Mouse (Mus musculus): ENCODE measurements at regions not wholly inside any gene's neighbourhood (a gene's known extent, or its start where the extent isn't known, plus 50 kb on each side); places are given as distances from the start of the nearest gene placed in this dataset.

- no peaks in the 10 kb centered on the region for H3K4me1 ChIP-seq (ENCODE audit: control insufficient read depth in 2 of 2, insufficient read depth in 2 of 2, low read length in 2 of 2)
- no peaks in the 10 kb centered on the region for H3K36me3 ChIP-seq (ENCODE audit: control insufficient read depth, insufficient read depth, low read length)
- no peaks in the 10 kb centered on the region for H3K9me3 ChIP-seq (ENCODE audit: control insufficient read depth, low read length)
- ATAC-seq (ENCODE audit: insufficient number of reproducible peaks, insufficient read depth, low FRiP score, low read depth), result no peak
- H3K27ac ChIP-seq (replicated peaks in 1 of 2; ENCODE audit: control insufficient read depth in 1 of 2, insufficient read depth in 1 of 2, low read depth in 2 of 2, low read length in 2 of 2), result no peak overlapping the region
- H3K4me3 ChIP-seq (ENCODE audit: control insufficient read depth in 1 of 2, insufficient read depth in 1 of 2, low read depth in 1 of 2, low read length in 2 of 2), result no peak overlapping the region
- H3K4me2 ChIP-seq (ENCODE audit: low read length), result no peak overlapping the region
- H3K27me3 ChIP-seq (ENCODE audit: control insufficient read depth, insufficient read depth, low read length), result no peaks in the 10 kb centered on the region
- H3K9ac ChIP-seq (ENCODE audit: low read length), result no peak overlapping the region
- WGBS, result 69% methylated on average over 5 of the region's 5 CpGs
Measured at GRCm38 (mm10) chr2:9117523-9117922, 763.5 kb upstream of the 4930412O13Rik start.

GRCm38 (mm10) chr2:9136963-9137362 is 744.1 kb upstream of the 4930412O13Rik start:
- Histone ChIP-seq H3K27me3 (ENCODE audit: control insufficient read depth, insufficient read depth, low read length) (no peaks in the 10 kb centered on the region), H3K9ac (ENCODE audit: low read length) (no peak overlapping the region), H3K9me3 (ENCODE audit: control insufficient read depth, low read length) (no peaks in the 10 kb centered on the region), H3K27ac (replicated peaks in 1 of 2; ENCODE audit: control insufficient read depth in 1 of 2, insufficient read depth in 1 of 2, low read depth in 2 of 2, low read length in 2 of 2) (no peak overlapping the region), H3K4me2 (ENCODE audit: low read length) (no peak overlapping the region), H3K36me3 (ENCODE audit: control insufficient read depth, insufficient read depth, low read length) (no peaks in the 10 kb centered on the region), H3K4me1 (ENCODE audit: control insufficient read depth in 2 of 2, insufficient read depth in 2 of 2, low read length in 2 of 2) (no peaks in the 10 kb centered on the region), H3K4me3 (ENCODE audit: control insufficient read depth in 1 of 2, insufficient read depth in 1 of 2, low read depth in 1 of 2, low read length in 2 of 2) (no peak overlapping the region)
- no peak for ATAC-seq (ENCODE audit: insufficient number of reproducible peaks, insufficient read depth, low FRiP score, low read depth)
- WGBS, result 54% methylated on average over 4 of the region's 4 CpGs

- Histone ChIP-seq H3K27ac (replicated peaks in 1 of 2; ENCODE audit: control insufficient read depth in 1 of 2, insufficient read depth in 1 of 2, low read depth in 2 of 2, low read length in 2 of 2) (no peak overlapping the region), H3K4me1 (ENCODE audit: control insufficient read depth in 2 of 2, insufficient read depth in 2 of 2, low read length in 2 of 2) (no peaks in the 10 kb centered on the region), H3K9me3 (ENCODE audit: control insufficient read depth, low read length) (no peaks in the 10 kb centered on the region), H3K4me3 (ENCODE audit: control insufficient read depth in 1 of 2, insufficient read depth in 1 of 2, low read depth in 1 of 2, low read length in 2 of 2) (no peak overlapping the region), H3K9ac (ENCODE audit: low read length) (no peak overlapping the region), H3K4me2 (ENCODE audit: low read length) (no peak overlapping the region), H3K27me3 (ENCODE audit: control insufficient read depth, insufficient read depth, low read length) (no peaks in the 10 kb centered on the region), H3K36me3 (ENCODE audit: control insufficient read depth, insufficient read depth, low read length) (no peaks in the 10 kb centered on the region)
- WGBS, result 50% methylated on average over 1 of the region's 1 CpGs
- ATAC-seq (ENCODE audit: insufficient number of reproducible peaks, insufficient read depth, low FRiP score, low read depth), result no peak
Measured at GRCm38 (mm10) chr2:9141411-9141810, 739.6 kb upstream of the 4930412O13Rik start.

- Histone ChIP-seq H3K9ac (ENCODE audit: low read length) (no peak overlapping the region), H3K4me1 (ENCODE audit: control insufficient read depth in 2 of 2, insufficient read depth in 2 of 2, low read length in 2 of 2) (no peaks in the 10 kb centered on the region), H3K27me3 (ENCODE audit: control insufficient read depth, insufficient read depth, low read length) (no peaks in the 10 kb centered on the region), H3K36me3 (ENCODE audit: control insufficient read depth, insufficient read depth, low read length) (no peaks in the 10 kb centered on the region), H3K27ac (replicated peaks in 1 of 2; ENCODE audit: control insufficient read depth in 1 of 2, insufficient read depth in 1 of 2, low read depth in 2 of 2, low read length in 2 of 2) (no peak overlapping the region), H3K4me3 (ENCODE audit: control insufficient read depth in 1 of 2, insufficient read depth in 1 of 2, low read depth in 1 of 2, low read length in 2 of 2) (no peak overlapping the region), H3K9me3 (ENCODE audit: control insufficient read depth, low read length) (no peaks in the 10 kb centered on the region), H3K4me2 (ENCODE audit: low read length) (no peak overlapping the region)
- 84% methylated on average over 5 of the region's 5 CpGs for WGBS
- no peak for ATAC-seq (ENCODE audit: insufficient number of reproducible peaks, insufficient read depth, low FRiP score, low read depth)
Measured at GRCm38 (mm10) chr2:9155604-9156003, 725.4 kb upstream of the 4930412O13Rik start.

- ATAC-seq (ENCODE audit: insufficient number of reproducible peaks, insufficient read depth, low FRiP score, low read depth), result no peak
- Histone ChIP-seq H3K4me2 (ENCODE audit: low read length) (no peak overlapping the region), H3K9me3 (ENCODE audit: control insufficient read depth, low read length) (no peaks in the 10 kb centered on the region), H3K36me3 (ENCODE audit: control insufficient read depth, insufficient read depth, low read length) (no peaks in the 10 kb centered on the region), H3K4me3 (ENCODE audit: control insufficient read depth in 1 of 2, insufficient read depth in 1 of 2, low read depth in 1 of 2, low read length in 2 of 2) (no peak overlapping the region), H3K4me1 (ENCODE audit: control insufficient read depth in 2 of 2, insufficient read depth in 2 of 2, low read length in 2 of 2) (no peaks in the 10 kb centered on the region), H3K27ac (replicated peaks in 1 of 2; ENCODE audit: control insufficient read depth in 1 of 2, insufficient read depth in 1 of 2, low read depth in 2 of 2, low read length in 2 of 2) (no peak overlapping the region), H3K9ac (ENCODE audit: low read length) (no peak overlapping the region), H3K27me3 (ENCODE audit: control insufficient read depth, insufficient read depth, low read length) (no peaks in the 10 kb centered on the region)
Measured at GRCm38 (mm10) chr2:9160181-9160580, 720.9 kb upstream of the 4930412O13Rik start.

GRCm38 (mm10) chr2:9163819-9164560 is 717.1 kb upstream of the 4930412O13Rik start:
- 76% methylated on average over 5 of the region's 5 CpGs for WGBS
- no peak for ATAC-seq (ENCODE audit: insufficient number of reproducible peaks, insufficient read depth, low FRiP score, low read depth)
- H3K36me3 ChIP-seq (ENCODE audit: control insufficient read depth, insufficient read depth, low read length), result no peaks in the 10 kb centered on the region

GRCm38 (mm10) chr2:9182127-9182526 is 698.9 kb upstream of the 4930412O13Rik start:
- 18% methylated on average over 5 of the region's 5 CpGs for WGBS

More at GRCm38 (mm10) chr2:9163819-9164560, 717.1 kb upstream of the 4930412O13Rik start:
- Histone ChIP-seq H3K4me2 (ENCODE audit: low read length) (no peak overlapping the region), H3K4me1 (ENCODE audit: control insufficient read depth in 2 of 2, insufficient read depth in 2 of 2, low read length in 2 of 2) (no peaks in the 10 kb centered on the region), H3K9me3 (ENCODE audit: control insufficient read depth, low read length) (no peaks in the 10 kb centered on the region), H3K9ac (ENCODE audit: low read length) (no peak overlapping the region), H3K27me3 (ENCODE audit: control insufficient read depth, insufficient read depth, low read length) (no peaks in the 10 kb centered on the region), H3K4me3 (ENCODE audit: control insufficient read depth in 1 of 2, insufficient read depth in 1 of 2, low read depth in 1 of 2, low read length in 2 of 2) (no peak overlapping the region), H3K27ac (replicated peaks in 1 of 2; ENCODE audit: control insufficient read depth in 1 of 2, insufficient read depth in 1 of 2, low read depth in 2 of 2, low read length in 2 of 2) (no peak overlapping the region)

GRCm38 (mm10) chr2:9184243-9184642 is 696.8 kb upstream of the 4930412O13Rik start:
- Histone ChIP-seq H3K4me3 (ENCODE audit: control insufficient read depth in 1 of 2, insufficient read depth in 1 of 2, low read depth in 1 of 2, low read length in 2 of 2) (no peak overlapping the region), H3K27ac (replicated peaks in 1 of 2; ENCODE audit: control insufficient read depth in 1 of 2, insufficient read depth in 1 of 2, low read depth in 2 of 2, low read length in 2 of 2) (no peak overlapping the region), H3K36me3 (ENCODE audit: control insufficient read depth, insufficient read depth, low read length) (no peaks in the 10 kb centered on the region), H3K9me3 (ENCODE audit: control insufficient read depth, low read length) (no peaks in the 10 kb centered on the region), H3K4me1 (ENCODE audit: control insufficient read depth in 2 of 2, insufficient read depth in 2 of 2, low read length in 2 of 2) (peaks cover 0 to 2% of the 10 kb centered on the region in 2 experiments; a peak in 1 of 4 replicates), H3K9ac (ENCODE audit: low read length) (no peak overlapping the region), H3K4me2 (ENCODE audit: low read length) (no peak overlapping the region), H3K27me3 (ENCODE audit: control insufficient read depth, insufficient read depth, low read length) (no peaks in the 10 kb centered on the region)
- 78% methylated on average over 4 of the region's 4 CpGs for WGBS
- no peak for ATAC-seq (ENCODE audit: insufficient number of reproducible peaks, insufficient read depth, low FRiP score, low read depth)

More at GRCm38 (mm10) chr2:9182127-9182526, 698.9 kb upstream of the 4930412O13Rik start:
- no peak overlapping the region for H3K4me2 ChIP-seq (ENCODE audit: low read length)
- no peak overlapping the region for H3K27ac ChIP-seq (replicated peaks in 1 of 2; ENCODE audit: control insufficient read depth in 1 of 2, insufficient read depth in 1 of 2, low read depth in 2 of 2, low read length in 2 of 2)
- no peaks in the 10 kb centered on the region for H3K27me3 ChIP-seq (ENCODE audit: control insufficient read depth, insufficient read depth, low read length)
- H3K9me3 ChIP-seq (ENCODE audit: control insufficient read depth, low read length), result no peaks in the 10 kb centered on the region
- H3K4me3 ChIP-seq (ENCODE audit: control insufficient read depth in 1 of 2, insufficient read depth in 1 of 2, low read depth in 1 of 2, low read length in 2 of 2), result no peak overlapping the region
- peak; percentile 54; the same call in 1 of the 2 replicates for ATAC-seq (ENCODE audit: insufficient number of reproducible peaks, insufficient read depth, low FRiP score, low read depth)
- H3K4me1 ChIP-seq (ENCODE audit: control insufficient read depth in 2 of 2, insufficient read depth in 2 of 2, low read length in 2 of 2), result peaks cover 0 to 2% of the 10 kb centered on the region in 2 experiments; a peak in 1 of 4 replicates
- no peaks in the 10 kb centered on the region for H3K36me3 ChIP-seq (ENCODE audit: control insufficient read depth, insufficient read depth, low read length)
- H3K9ac ChIP-seq (ENCODE audit: low read length), result no peak overlapping the region

Measured in heart, embryonic 14.5 days (tissue).